Mouse (Mus musculus): ENCODE results near the gene Zfyve28. TPM values are rescaled to one million over a fixed set of nuclear protein-coding genes. Genes with fewer than 3 reads are reported as not detected.

Gene Zfyve28
- polyA plus RNA-seq, 1 experiment from 2014 or later, result 7.8 TPM

- Histone ChIP-seq H3K27ac (no peak overlapping the region), H3K36me3 (ENCODE audit: inconsistent target) (no peaks in the 10 kb centered on the region), H3K79me2 (ENCODE audit: inconsistent target) (no peaks in the 10 kb centered on the region), H3K4me3 (ENCODE audit: inconsistent target) (no peak overlapping the region)
- WGBS (ENCODE audit: missing documents), result 96% methylated on average over 4 of the region's 4 CpGs
These were observed 36.5 kb downstream of the Zfyve28 start for GRCm38 (mm10) chr5:34251794-34252193.

- Histone ChIP-seq H3K36me3 (ENCODE audit: inconsistent target) (no peaks in the 10 kb centered on the region), H3K27ac (no peak overlapping the region), H3K4me3 (ENCODE audit: inconsistent target) (no peak overlapping the region), H3K79me2 (ENCODE audit: inconsistent target) (no peaks in the 10 kb centered on the region)
- WGBS (ENCODE audit: missing documents), result 97% methylated on average over 3 of the region's 3 CpGs
These were observed 38.2 kb downstream of the Zfyve28 start for GRCm38 (mm10) chr5:34250090-34250489.

DNA sequence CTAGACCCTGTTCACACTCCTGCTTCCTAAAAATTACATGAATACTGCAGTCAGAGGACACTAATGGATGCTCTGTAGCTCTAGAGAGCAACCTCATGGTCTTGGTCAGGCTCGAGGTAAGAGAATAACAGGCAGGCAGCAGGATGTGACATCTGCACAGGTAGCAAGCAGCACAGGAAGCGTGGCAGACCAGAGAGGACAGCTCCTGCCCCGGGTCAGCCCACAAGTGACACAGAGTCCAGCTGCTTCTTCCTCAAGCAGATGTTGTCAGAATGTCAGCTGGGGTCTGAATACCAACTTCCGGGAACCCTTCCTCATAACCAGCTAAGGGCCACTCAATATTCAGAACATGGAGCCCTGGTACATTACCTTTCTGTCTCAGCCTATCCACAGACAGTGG is 39.1 kb downstream of the Zfyve28 start:
- H3K36me3 ChIP-seq (ENCODE audit: inconsistent target), result no peaks in the 10 kb centered on the region

DNA sequence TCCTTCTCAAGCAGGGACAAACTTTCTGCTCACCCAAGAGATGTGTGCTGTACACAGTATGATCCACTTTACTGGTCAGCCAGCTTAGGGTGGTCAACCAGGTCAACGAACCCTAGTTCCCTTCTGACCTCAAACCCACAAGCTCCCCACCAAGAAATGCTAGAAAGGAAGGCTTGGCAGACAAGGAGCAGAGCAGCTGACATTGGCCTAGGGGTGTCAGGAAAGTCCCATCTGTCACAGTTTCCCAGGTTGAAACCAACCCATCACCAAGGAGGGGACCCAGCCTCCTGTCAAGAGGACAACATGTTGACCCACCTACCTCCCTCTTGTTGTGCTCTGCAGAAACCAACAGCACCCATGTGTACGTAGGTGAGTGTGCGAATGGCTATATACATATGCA is 41.8 kb downstream of the Zfyve28 start:
- Histone ChIP-seq H3K27ac (no peak overlapping the region), H3K4me3 (ENCODE audit: inconsistent target) (no peak overlapping the region), H3K79me2 (ENCODE audit: inconsistent target) (no peaks in the 10 kb centered on the region), H3K36me3 (ENCODE audit: inconsistent target) (no peaks in the 10 kb centered on the region)
- 88% methylated on average over 3 of the region's 3 CpGs for WGBS (ENCODE audit: missing documents)

More for the DNA sequence above, 39.1 kb downstream of the Zfyve28 start:
- Histone ChIP-seq H3K79me2 (ENCODE audit: inconsistent target) (no peaks in the 10 kb centered on the region), H3K4me3 (ENCODE audit: inconsistent target) (no peak overlapping the region), H3K27ac (no peak overlapping the region)
- 35% methylated on average over 4 of the region's 4 CpGs for WGBS (ENCODE audit: missing documents)

- Histone ChIP-seq H3K36me3 (ENCODE audit: inconsistent target) (no peaks in the 10 kb centered on the region), H3K4me3 (ENCODE audit: inconsistent target) (no peak overlapping the region), H3K79me2 (ENCODE audit: inconsistent target) (peaks cover 5% of the 10 kb centered on the region; the same call in 1 of the 2 replicates), H3K27ac (peak overlapping the region; percentile 97)
- 86% methylated on average over 5 of the region's 5 CpGs for WGBS (ENCODE audit: missing documents)
These were observed 45.2 kb downstream of the Zfyve28 start for GRCm38 (mm10) chr5:34243062-34243461.

- Histone ChIP-seq H3K4me3 (ENCODE audit: inconsistent target) (no peak overlapping the region), H3K27ac (peak overlapping the region; percentile 97), H3K79me2 (ENCODE audit: inconsistent target) (peaks cover 5% of the 10 kb centered on the region; the same call in 1 of the 2 replicates), H3K36me3 (ENCODE audit: inconsistent target) (no peaks in the 10 kb centered on the region)
- under 1% methylated on average over 15 of the region's 15 CpGs for WGBS (ENCODE audit: missing documents)
These were observed 45.9 kb downstream of the Zfyve28 start for GRCm38 (mm10) chr5:34242224-34242963.

DNA sequence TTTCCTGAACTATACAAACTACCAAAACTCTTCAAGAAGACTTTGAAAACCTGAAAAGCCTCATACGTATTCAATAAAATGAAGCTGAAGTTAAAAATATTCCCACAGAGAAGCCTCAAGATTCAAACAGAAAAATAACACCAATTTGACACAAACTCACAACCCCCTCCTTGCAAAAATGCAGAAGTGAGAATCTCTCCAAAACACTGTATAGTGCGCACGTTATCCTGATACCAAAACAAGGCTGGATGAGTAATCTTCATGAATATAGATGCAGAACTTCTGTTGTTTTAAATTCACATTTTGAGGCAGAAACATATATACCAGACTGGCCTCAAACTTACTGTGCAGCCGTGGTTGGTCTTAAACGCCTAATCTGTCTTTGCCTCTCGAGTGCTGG is 49.8 kb downstream of the Zfyve28 start:
- H3K79me2 ChIP-seq (ENCODE audit: inconsistent target), result peaks cover 5% of the 10 kb centered on the region; the same call in 1 of the 2 replicates
- H3K36me3 ChIP-seq (ENCODE audit: inconsistent target), result no peaks in the 10 kb centered on the region
- H3K27ac ChIP-seq, result peak overlapping the region; percentile 77
- 50% methylated on average over 6 of the region's 6 CpGs for WGBS (ENCODE audit: missing documents)
- no peak overlapping the region for H3K4me3 ChIP-seq (ENCODE audit: inconsistent target)

GRCm38 (mm10) chr5:34235898-34236420 is 52.3 kb downstream of the Zfyve28 start:
- H3K36me3 ChIP-seq (ENCODE audit: inconsistent target), result no peaks in the 10 kb centered on the region
- peaks cover 5% of the 10 kb centered on the region; the same call in 1 of the 2 replicates for H3K79me2 ChIP-seq (ENCODE audit: inconsistent target)
- no peak overlapping the region for H3K4me3 ChIP-seq (ENCODE audit: inconsistent target)
- 55% methylated on average over 9 of the region's 10 CpGs for WGBS (ENCODE audit: missing documents)
- no peak overlapping the region for H3K27ac ChIP-seq

DNA sequence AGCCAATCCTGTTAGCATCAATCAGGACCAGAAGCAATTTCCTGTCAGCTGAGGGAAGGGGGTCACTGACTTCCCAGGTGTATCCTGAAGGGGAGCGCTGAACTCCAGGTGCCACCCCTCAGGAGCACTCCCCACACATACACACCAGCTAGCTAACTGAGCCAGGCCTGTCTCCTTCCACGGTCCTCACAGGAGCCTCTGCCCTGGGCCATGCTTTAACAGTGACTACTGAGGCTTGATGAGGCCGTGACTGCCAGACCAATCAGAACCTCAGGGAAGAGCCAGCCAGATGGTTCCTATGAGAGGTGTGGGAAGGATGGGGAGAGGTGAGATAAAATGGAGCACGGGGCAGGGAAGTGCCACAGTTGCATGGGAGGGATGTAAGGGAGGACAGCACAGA is 53.2 kb downstream of the Zfyve28 start:
- 98% methylated on average over 4 of the region's 4 CpGs for WGBS (ENCODE audit: missing documents)
- H3K4me3 ChIP-seq (ENCODE audit: inconsistent target), result no peak overlapping the region
- peaks cover 4% of the 10 kb centered on the region; the same call in 1 of the 2 replicates for H3K79me2 ChIP-seq (ENCODE audit: inconsistent target)
- no peaks in the 10 kb centered on the region for H3K36me3 ChIP-seq (ENCODE audit: inconsistent target)
- no peak overlapping the region for H3K27ac ChIP-seq

GRCm38 (mm10) chr5:34233221-34233515 is 55.1 kb downstream of the Zfyve28 start:
- Histone ChIP-seq H3K79me2 (ENCODE audit: inconsistent target) (no peaks in the 10 kb centered on the region; the same call in 1 of the 2 replicates), H3K36me3 (ENCODE audit: inconsistent target) (no peaks in the 10 kb centered on the region), H3K4me3 (ENCODE audit: inconsistent target) (no peak overlapping the region), H3K27ac (peak overlapping the region; percentile 73)
- 81% methylated on average over 6 of the region's 6 CpGs for WGBS (ENCODE audit: missing documents)

- H3K36me3 ChIP-seq (ENCODE audit: inconsistent target), result no peaks in the 10 kb centered on the region
- H3K27ac ChIP-seq, result peak overlapping the region; percentile 73
- 35% methylated on average over 8 of the region's 8 CpGs for WGBS (ENCODE audit: missing documents)
- H3K4me3 ChIP-seq (ENCODE audit: inconsistent target), result no peak overlapping the region
- H3K79me2 ChIP-seq (ENCODE audit: inconsistent target), result no peaks in the 10 kb centered on the region; the same call in 1 of the 2 replicates
These were observed 55.6 kb downstream of the Zfyve28 start for GRCm38 (mm10) chr5:34232481-34233220.

- H3K4me3 ChIP-seq (ENCODE audit: inconsistent target), result no peak overlapping the region
- H3K36me3 ChIP-seq (ENCODE audit: inconsistent target), result no peaks in the 10 kb centered on the region
- no peaks in the 10 kb centered on the region for H3K79me2 ChIP-seq (ENCODE audit: inconsistent target)
- H3K27ac ChIP-seq, result peak overlapping the region; percentile 73
- WGBS (ENCODE audit: missing documents), result 15% methylated on average over 6 of the region's 6 CpGs
These were observed 56.3 kb downstream of the Zfyve28 start for GRCm38 (mm10) chr5:34231901-34232300.

DNA sequence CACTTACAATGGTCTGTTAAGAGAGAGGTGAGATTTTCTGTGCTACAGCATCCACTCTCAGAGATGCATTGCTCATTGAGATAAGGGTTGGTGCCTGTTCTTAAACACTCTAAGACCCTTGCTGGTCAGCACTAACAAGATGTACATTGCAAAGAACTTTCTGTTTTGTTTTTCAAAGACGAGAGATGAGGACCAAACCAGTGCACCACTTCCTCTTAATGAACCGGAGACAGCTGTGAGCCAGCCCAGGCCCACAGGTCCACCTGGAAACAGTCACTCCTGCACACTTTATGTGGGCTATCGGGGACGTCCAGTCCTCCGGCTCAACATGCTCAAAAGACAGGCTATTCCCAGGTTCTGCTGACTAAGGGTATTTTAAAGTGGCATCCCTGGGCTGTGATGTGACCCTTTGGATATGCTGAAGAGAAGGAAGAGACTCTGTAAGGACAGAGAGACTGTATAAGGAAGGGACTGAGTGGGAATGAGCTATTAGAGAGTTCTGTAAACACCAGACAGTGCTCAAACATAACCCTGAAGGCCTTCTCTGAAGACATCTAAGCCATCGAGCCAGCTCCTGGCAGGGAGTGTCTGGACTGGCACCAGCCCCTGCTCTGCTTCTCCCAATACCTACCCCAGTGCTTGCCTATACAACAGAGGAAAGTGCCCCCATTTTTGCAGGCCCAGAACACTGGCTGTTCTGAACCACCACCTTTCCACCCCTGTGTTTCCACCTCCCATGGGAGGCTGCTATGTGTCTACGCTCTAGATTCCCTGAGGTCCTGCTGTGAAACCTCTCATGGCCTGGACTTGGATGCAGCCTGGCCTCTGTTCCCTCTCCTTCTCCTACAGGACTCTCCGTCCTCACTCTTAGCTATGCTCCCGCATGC is 57.4 kb downstream of the Zfyve28 start:
- Histone ChIP-seq H3K79me2 (ENCODE audit: inconsistent target) (no peaks in the 10 kb centered on the region), H3K4me3 (ENCODE audit: inconsistent target) (no peak overlapping the region), H3K36me3 (ENCODE audit: inconsistent target) (no peaks in the 10 kb centered on the region), H3K27ac (peak overlapping the region; percentile 73)
- WGBS (ENCODE audit: missing documents), result 47% methylated on average over 9 of the region's 9 CpGs

DNA sequence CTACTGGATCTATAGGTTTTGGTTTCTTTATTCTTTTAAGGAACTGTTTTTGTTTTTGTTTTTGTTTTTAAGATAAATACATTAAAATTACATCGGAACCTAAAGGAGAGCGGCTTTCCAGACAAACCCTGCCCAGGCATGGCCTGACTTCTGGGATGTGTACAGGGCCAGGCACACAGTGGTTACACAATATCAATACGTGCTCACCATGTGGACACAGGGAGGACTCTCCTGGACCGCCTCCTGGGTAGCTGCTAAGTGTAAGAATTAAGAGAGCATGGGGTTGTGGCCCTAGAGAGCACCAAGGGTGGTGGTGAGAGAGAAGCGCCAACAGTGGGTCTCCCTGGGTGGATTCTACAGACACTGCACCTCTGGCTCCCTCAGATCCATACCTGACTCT is 58.7 kb downstream of the Zfyve28 start:
- 98% methylated on average over 5 of the region's 5 CpGs for WGBS (ENCODE audit: missing documents)

More for the DNA sequence above, 58.7 kb downstream of the Zfyve28 start:
- Histone ChIP-seq H3K79me2 (ENCODE audit: inconsistent target) (no peaks in the 10 kb centered on the region), H3K36me3 (ENCODE audit: inconsistent target) (no peaks in the 10 kb centered on the region), H3K4me3 (ENCODE audit: inconsistent target) (no peak overlapping the region), H3K27ac (no peak overlapping the region)

Data from macrophage (primary cell).